Mouse (Mus musculus) ES-Bruce4 (cell line): ENCODE data around the gene Cnpy2.
"Not testable (repeated sequence)": the region's sequence is repeated elsewhere in the genome, so short reads cannot be mapped to it uniquely, and the experiment has no call there.

Experiments used
- CTCF ChIP-seq: IDR thresholded peaks from one replicate; pipeline ENCODE4 v1.8.1; 2011; ENCODE audit warnings: low read depth, low read length
- EP300 ChIP-seq: IDR thresholded peaks from 2 replicates; pipeline ENCODE4 v1.6.1; 2011; ENCODE audit warnings: low read depth, low read length; ENCODE audit not compliant: insufficient read depth

- TF ChIP-seq EP300, CTCF: not testable (repeated sequence)
Observed at GRCm38 (mm10) chr10:128332358-128333249, 10.3 kb downstream of the Cnpy2 start.
